Mouse (Mus musculus): ENCODE measurements around the gene Camkk1.

Gene Camkk1

DNA sequence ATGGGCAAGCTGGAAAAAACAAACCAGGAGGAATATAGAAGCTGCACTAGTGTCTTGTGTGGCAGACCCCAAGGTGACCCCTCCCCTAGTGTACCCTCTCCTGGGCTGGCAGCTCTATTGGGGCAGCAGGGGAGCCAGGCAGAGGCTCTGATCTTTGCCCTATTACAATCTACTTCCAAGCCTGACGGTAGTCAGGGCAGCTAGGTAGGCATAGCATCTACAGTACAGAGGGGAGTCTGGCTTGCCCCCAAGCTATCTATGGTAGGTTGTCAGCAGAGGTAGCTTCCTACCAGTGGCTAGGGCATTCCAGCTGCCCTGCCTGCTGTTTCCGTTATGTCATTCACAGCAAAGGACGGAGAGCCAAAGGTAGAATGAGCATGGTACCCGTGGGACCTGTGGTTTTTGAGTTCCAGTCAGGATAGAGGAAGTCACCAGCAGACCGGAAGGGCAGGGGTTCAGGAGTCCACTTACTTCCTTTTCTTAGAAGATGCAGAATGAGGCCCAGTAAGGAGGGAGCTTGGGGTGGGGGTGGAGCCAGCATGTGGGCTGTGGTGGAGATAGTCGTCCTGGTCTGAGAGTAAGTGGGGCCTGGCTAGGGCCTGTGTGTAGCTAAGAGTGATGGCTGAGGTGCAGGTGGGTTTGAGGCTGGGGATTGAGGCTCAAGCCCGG is 5.6 kb downstream of the Camkk1 start:
- Histone ChIP-seq H3K27me3 (ENCODE audit: control insufficient read depth, insufficient read depth, low read length, poor library complexity, severe bottlenecking) (no peaks in the 10 kb centered on the region), H3K36me3 (ENCODE audit: control insufficient read depth, insufficient read depth, low read length, poor library complexity, severe bottlenecking) (no peaks in the 10 kb centered on the region)
- peak; percentile 93 for DNase-seq (ENCODE audit: low read depth, low spot score)

- DNase-seq (ENCODE audit: low read depth, low spot score), result no peak
- no peaks in the 10 kb centered on the region for H3K36me3 ChIP-seq (ENCODE audit: control insufficient read depth, insufficient read depth, low read length, poor library complexity, severe bottlenecking)
Measured at GRCm38 (mm10) chr11:73026961-73027360, 8.2 kb downstream of the Camkk1 start.

GRCm38 (mm10) chr11:73030821-73031498 is 12.2 kb downstream of the Camkk1 start:
- DNase-seq (ENCODE audit: low read depth, low spot score), result peak; percentile 86
- H3K27me3 ChIP-seq (ENCODE audit: control insufficient read depth, insufficient read depth, low read length, poor library complexity, severe bottlenecking), result no peaks in the 10 kb centered on the region
- no peaks in the 10 kb centered on the region for H3K36me3 ChIP-seq (ENCODE audit: control insufficient read depth, insufficient read depth, low read length, poor library complexity, severe bottlenecking)

More at GRCm38 (mm10) chr11:73026961-73027360, 8.2 kb downstream of the Camkk1 start:
- H3K27me3 ChIP-seq (ENCODE audit: control insufficient read depth, insufficient read depth, low read length, poor library complexity, severe bottlenecking), result no peaks in the 10 kb centered on the region

GRCm38 (mm10) chr11:73031536-73031935 is 12.7 kb downstream of the Camkk1 start:
- DNase-seq (ENCODE audit: low read depth, low spot score), result no peak

GRCm38 (mm10) chr11:73036077-73036476 is 17.3 kb downstream of the Camkk1 start:
- no peak for DNase-seq (ENCODE audit: low read depth, low spot score)
- Histone ChIP-seq H3K36me3 (ENCODE audit: control insufficient read depth, insufficient read depth, low read length, poor library complexity, severe bottlenecking) (no peaks in the 10 kb centered on the region), H3K27me3 (ENCODE audit: control insufficient read depth, insufficient read depth, low read length, poor library complexity, severe bottlenecking) (no peaks in the 10 kb centered on the region)

More at GRCm38 (mm10) chr11:73031536-73031935, 12.7 kb downstream of the Camkk1 start:
- no peaks in the 10 kb centered on the region for H3K27me3 ChIP-seq (ENCODE audit: control insufficient read depth, insufficient read depth, low read length, poor library complexity, severe bottlenecking)
- H3K36me3 ChIP-seq (ENCODE audit: control insufficient read depth, insufficient read depth, low read length, poor library complexity, severe bottlenecking), result no peaks in the 10 kb centered on the region

- Histone ChIP-seq H3K27me3 (ENCODE audit: control insufficient read depth, insufficient read depth, low read length, poor library complexity, severe bottlenecking) (no peaks in the 10 kb centered on the region), H3K36me3 (ENCODE audit: control insufficient read depth, insufficient read depth, low read length, poor library complexity, severe bottlenecking) (no peaks in the 10 kb centered on the region)
- DNase-seq (ENCODE audit: low read depth, low spot score), result no peak
Measured at GRCm38 (mm10) chr11:73036889-73037288, 18.1 kb downstream of the Camkk1 start.

GRCm38 (mm10) chr11:73037691-73038090 is 18.9 kb downstream of the Camkk1 start:
- Histone ChIP-seq H3K36me3 (ENCODE audit: control insufficient read depth, insufficient read depth, low read length, poor library complexity, severe bottlenecking) (no peaks in the 10 kb centered on the region), H3K27me3 (ENCODE audit: control insufficient read depth, insufficient read depth, low read length, poor library complexity, severe bottlenecking) (no peaks in the 10 kb centered on the region)
- no peak for DNase-seq (ENCODE audit: low read depth, low spot score)

- no peaks in the 10 kb centered on the region for H3K36me3 ChIP-seq (ENCODE audit: control insufficient read depth, insufficient read depth, low read length, poor library complexity, severe bottlenecking)
- DNase-seq (ENCODE audit: low read depth, low spot score), result peak; percentile 85
- H3K27me3 ChIP-seq (ENCODE audit: control insufficient read depth, insufficient read depth, low read length, poor library complexity, severe bottlenecking), result no peaks in the 10 kb centered on the region
Measured at GRCm38 (mm10) chr11:73039102-73039799, 20.4 kb downstream of the Camkk1 start.

DNA sequence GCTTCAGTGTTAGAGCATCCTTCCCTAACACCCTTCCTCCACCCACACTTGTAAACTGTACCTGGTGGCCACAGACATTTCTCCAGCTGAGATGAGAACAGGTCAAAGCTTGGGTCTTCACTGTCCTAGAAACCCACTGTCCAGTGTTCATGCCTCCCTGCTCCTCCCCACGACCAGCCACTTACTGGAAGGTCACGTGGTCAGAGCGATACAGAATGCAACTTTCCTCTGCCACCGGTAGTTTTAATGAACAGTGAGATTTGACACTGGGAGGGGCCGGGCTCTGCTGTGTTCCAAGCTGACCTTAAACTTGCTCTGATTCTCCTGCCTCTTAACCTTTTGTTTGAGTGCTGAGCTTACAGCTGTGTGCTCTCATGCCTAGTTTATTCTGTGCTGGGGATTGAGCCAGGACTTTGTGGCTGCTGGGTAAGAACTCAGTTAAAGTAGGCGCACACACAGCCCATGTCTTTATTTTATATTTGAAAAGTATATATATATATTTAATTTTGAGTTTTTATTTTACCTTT is 25.5 kb downstream of the Camkk1 start:
- Histone ChIP-seq H3K27me3 (ENCODE audit: control insufficient read depth, insufficient read depth, low read length, poor library complexity, severe bottlenecking) (no peaks in the 10 kb centered on the region), H3K36me3 (ENCODE audit: control insufficient read depth, insufficient read depth, low read length, poor library complexity, severe bottlenecking) (no peaks in the 10 kb centered on the region)
- no peak for DNase-seq (ENCODE audit: low read depth, low spot score)

DNA sequence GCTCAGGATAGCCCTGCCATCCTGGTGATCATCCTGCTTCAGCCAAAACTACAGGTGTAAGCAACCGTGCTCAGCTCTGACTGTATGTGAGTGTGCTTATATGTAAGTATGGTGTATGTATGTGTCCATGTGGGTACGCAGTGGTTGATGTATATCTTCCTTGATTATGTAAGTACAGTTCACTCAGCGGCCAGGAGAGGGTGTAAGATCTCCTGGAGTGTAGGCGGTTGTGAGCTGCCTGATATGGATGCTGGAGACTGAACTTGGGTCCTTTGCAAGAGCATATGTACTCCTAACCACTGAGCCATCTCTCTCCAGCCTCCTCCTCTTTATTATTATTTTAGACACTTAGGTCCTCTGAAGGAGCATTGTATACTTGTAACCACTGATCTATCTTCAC is 26.0 kb downstream of the Camkk1 start:
- H3K36me3 ChIP-seq (ENCODE audit: control insufficient read depth, insufficient read depth, low read length, poor library complexity, severe bottlenecking), result no peaks in the 10 kb centered on the region
- DNase-seq (ENCODE audit: low read depth, low spot score), result peak; percentile 34
- no peaks in the 10 kb centered on the region for H3K27me3 ChIP-seq (ENCODE audit: control insufficient read depth, insufficient read depth, low read length, poor library complexity, severe bottlenecking)

GRCm38 (mm10) chr11:73047542-73047996 is 28.8 kb downstream of the Camkk1 start, which contains the start of gene Ncbp3:
Gene Ncbp3 (plus strand): TSS chr11:73047783.
- DNase-seq (ENCODE audit: low read depth, low spot score), result peak; percentile 98
- Histone ChIP-seq H3K27me3 (ENCODE audit: control insufficient read depth, insufficient read depth, low read length, poor library complexity, severe bottlenecking) (no peaks in the 10 kb centered on the region), H3K36me3 (ENCODE audit: control insufficient read depth, insufficient read depth, low read length, poor library complexity, severe bottlenecking) (no peaks in the 10 kb centered on the region)

- no peak for DNase-seq (ENCODE audit: low read depth, low spot score)
- Histone ChIP-seq H3K36me3 (ENCODE audit: control insufficient read depth, insufficient read depth, low read length, poor library complexity, severe bottlenecking) (no peaks in the 10 kb centered on the region), H3K27me3 (ENCODE audit: control insufficient read depth, insufficient read depth, low read length, poor library complexity, severe bottlenecking) (no peaks in the 10 kb centered on the region)
Measured at GRCm38 (mm10) chr11:73048030-73048876, 29.4 kb downstream of the Camkk1 start.

GRCm38 (mm10) chr11:73049335-73049734 is 30.5 kb downstream of the Camkk1 start:
- peaks cover 2% of the 10 kb centered on the region; the same call in 1 of the 2 replicates for H3K36me3 ChIP-seq (ENCODE audit: control insufficient read depth, insufficient read depth, low read length, poor library complexity, severe bottlenecking)
- DNase-seq (ENCODE audit: low read depth, low spot score), result peak; percentile 77
- H3K27me3 ChIP-seq (ENCODE audit: control insufficient read depth, insufficient read depth, low read length, poor library complexity, severe bottlenecking), result no peaks in the 10 kb centered on the region

DNA sequence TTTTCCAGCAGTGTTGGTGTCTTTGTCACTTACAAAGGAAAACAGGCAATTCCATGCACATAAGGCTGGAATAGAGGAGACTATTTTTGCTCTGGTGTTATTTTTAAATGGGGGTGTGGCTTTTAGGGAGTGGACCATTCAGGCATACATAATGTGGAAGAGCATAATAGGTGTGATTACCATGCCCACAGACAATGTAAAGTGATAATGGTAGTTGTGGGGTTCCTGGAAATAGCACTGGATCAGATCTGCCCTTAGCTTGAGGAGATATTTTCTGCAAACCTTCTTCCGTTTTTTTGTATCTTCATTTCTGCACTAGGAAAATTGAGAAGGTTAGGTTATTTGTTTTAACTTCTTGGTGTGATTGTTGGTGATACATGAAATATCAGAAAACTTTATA is 34.0 kb downstream of the Camkk1 start:
- no peaks in the 10 kb centered on the region for H3K27me3 ChIP-seq (ENCODE audit: control insufficient read depth, insufficient read depth, low read length, poor library complexity, severe bottlenecking)
- DNase-seq (ENCODE audit: low read depth, low spot score), result no peak
- H3K36me3 ChIP-seq (ENCODE audit: control insufficient read depth, insufficient read depth, low read length, poor library complexity, severe bottlenecking), result peaks cover 9% of the 10 kb centered on the region

Measured in splenic B cell, adult 2 months (primary cell).